Mouse (Mus musculus) forebrain, embryonic 14.5 days (tissue): ENCODE results near the gene Mmp23. TPM values are rescaled to one million over a fixed set of nuclear protein-coding genes. Genes with fewer than 3 reads are reported as not detected.
"Not testable (repeated sequence)": the region's sequence is repeated elsewhere in the genome, so short reads cannot be mapped to it uniquely, and the experiment has no call there.

ENCODE experiments used
- ATAC-seq: fragments of 200-750 bp; cut with Nextera tagmentation; 2 replicates; pipeline ENCODE4 v1.8.0; 2017; ENCODE audit warnings: mild to moderate bottlenecking, moderate library complexity
- DNase-seq: peaks from one replicate; pipeline ENCODE4 v3.0.0-alpha.2; 2015; ENCODE audit warnings: low spot score
- H3K27ac ChIP-seq: fragments of 300-500 bp; sonication (generic); 2 replicates; pipeline ENCODE4 v1.5.1; 2014; ENCODE audit warnings: low read depth, mild to moderate bottlenecking, control low read depth, low read length, moderate library complexity
- H3K27me3 ChIP-seq: fragments of 300-500 bp; sonication (generic); replicated peaks from 2 replicates; pipeline ENCODE4 v1.6.1; 2014; ENCODE audit warnings: low read length, control low read depth, mixed read lengths; ENCODE audit not compliant: control insufficient read depth, insufficient read depth
- H3K36me3 ChIP-seq: fragments of 300-500 bp; sonication (generic); 2 replicates; pipeline ENCODE4 v1.6.1; 2014; ENCODE audit warnings: low read length, control low read depth; ENCODE audit not compliant: control insufficient read depth, insufficient read depth
- H3K4me1 ChIP-seq: fragments of 300-500 bp; sonication (generic); 2 replicates; pipeline ENCODE4 v1.6.1; 2014; ENCODE audit warnings: antibody characterized with exemption, low read length, control low read depth; ENCODE audit not compliant: control insufficient read depth, insufficient read depth
- H3K4me2 ChIP-seq: fragments of 300-500 bp; sonication (generic); 2 replicates; pipeline ENCODE4 v1.6.1; 2014; ENCODE audit warnings: mild to moderate bottlenecking, control low read depth, low read length
- H3K4me3 ChIP-seq: fragments of 300-500 bp; sonication (generic); 2 replicates; pipeline ENCODE4 v1.5.1; 2014; ENCODE audit warnings: low read depth, low read length, control low read depth
- H3K9ac ChIP-seq: fragments of 300-500 bp; sonication (generic); 2 replicates; pipeline ENCODE4 v1.6.1; 2014; ENCODE audit warnings: mild to moderate bottlenecking, low read length, control low read depth, moderate library complexity
- H3K9me3 ChIP-seq: fragments of 300-500 bp; sonication (generic); replicated peaks from 2 replicates; pipeline ENCODE4 v1.6.1; 2016; ENCODE audit warnings: low read length, control low read depth, mixed read lengths; ENCODE audit not compliant: control insufficient read depth
- whole genome bisulfite sequencing: fragments of 180-500 bp; shearing (Covaris S2); extraction: QIAGEN DNeasy Blood & Tissue Kit; methylation state at CpG from one replicate; pipeline ENCODE4 v1.1.7; 2014; 5-methylcytosine and 5-hydroxymethylcytosine counted together
- polyA plus RNA-seq: library from polyadenylated mRNA; unstranded; fragments of >200 nt; fragmentation: Nextera tagmentation; extraction: Ambion mirVana; gene quantifications from 2 replicates; pipeline ENCODE4 v1.2.1, GENCODE M21; 2014

Mmp23 gene
- polyA plus RNA-seq, 1 experiment from 2014 or later = 0.97 TPM

GRCm38 (mm10) chr4:155645721-155646120 is 7.5 kb downstream of the Mmp23 start:
- no peaks in the 10 kb centered on the region for H3K27me3 ChIP-seq
- DNase-seq (no peak), ATAC-seq (no peak)
- no peak overlapping the region for H3K9ac ChIP-seq
- H3K36me3 ChIP-seq = peaks cover 90% of the 10 kb centered on the region
- WGBS = 95% methylated on average over 5 of the region's 5 CpGs
- no peak overlapping the region for H3K4me3 ChIP-seq
- no peak overlapping the region for H3K4me2 ChIP-seq
- no peaks in the 10 kb centered on the region for H3K4me1 ChIP-seq
- H3K27ac ChIP-seq = no peak overlapping the region
- H3K9me3 ChIP-seq = no peaks in the 10 kb centered on the region

DNA sequence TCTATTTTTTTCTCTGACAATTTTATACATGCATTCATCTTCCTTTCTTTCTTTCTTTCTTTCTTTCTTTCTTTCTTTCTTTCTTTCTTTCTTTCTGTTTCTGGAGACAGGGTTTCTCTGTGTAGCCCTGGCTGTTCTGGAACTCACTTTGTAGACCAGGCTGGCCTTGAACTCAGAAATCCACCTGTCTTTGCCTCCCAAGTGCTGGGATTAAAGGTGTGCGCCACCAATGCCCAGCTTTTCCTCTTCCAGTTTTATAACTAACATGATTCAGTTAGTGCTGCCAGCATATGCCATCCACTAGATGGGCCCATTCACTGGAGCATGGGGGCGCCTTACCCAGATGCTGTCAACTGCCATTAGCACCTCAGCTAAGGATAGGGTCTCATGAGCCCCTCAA is 7.9 kb downstream of the Mmp23 start, which contains the start of gene Gm10563:
Gene Gm10563, minus strand, starts transcription at position 101 of the 400 bp plus-strand sequence.
- not testable (repeated sequence) for H3K27ac ChIP-seq, H3K27me3 ChIP-seq, H3K4me2 ChIP-seq, H3K9ac ChIP-seq, ATAC-seq, H3K9me3 ChIP-seq, H3K4me1 ChIP-seq, DNase-seq, H3K4me3 ChIP-seq
- peaks cover 90% of the 10 kb centered on the region for H3K36me3 ChIP-seq
- WGBS = 94% methylated on average over 2 of the region's 2 CpGs

- Histone ChIP-seq H3K4me1 (no peaks in the 10 kb centered on the region), H3K9ac (no peak overlapping the region), H3K9me3 (no peaks in the 10 kb centered on the region), H3K4me3 (no peak overlapping the region), H3K36me3 (peaks cover 86% of the 10 kb centered on the region), H3K27me3 (no peaks in the 10 kb centered on the region), H3K27ac (no peak overlapping the region), H3K4me2 (no peak overlapping the region)
- 92% methylated on average over 1 of the region's 1 CpGs for WGBS
- ATAC-seq = no peak
- DNase-seq = no peak
Observed at GRCm38 (mm10) chr4:155643531-155643930, 9.7 kb downstream of the Mmp23 start.

- peaks cover 88% of the 10 kb centered on the region for H3K36me3 ChIP-seq
- no peaks in the 10 kb centered on the region for H3K9me3 ChIP-seq
- no peaks in the 10 kb centered on the region for H3K4me1 ChIP-seq
- ATAC-seq (no peak), DNase-seq (no peak)
- no peak overlapping the region for H3K27ac ChIP-seq
- H3K9ac ChIP-seq = no peak overlapping the region
- H3K4me3 ChIP-seq = no peak overlapping the region
- no peaks in the 10 kb centered on the region for H3K27me3 ChIP-seq
- H3K4me2 ChIP-seq = no peak overlapping the region
Observed at GRCm38 (mm10) chr4:155635766-155636499, 17.3 kb downstream of the Mmp23 start.

DNA sequence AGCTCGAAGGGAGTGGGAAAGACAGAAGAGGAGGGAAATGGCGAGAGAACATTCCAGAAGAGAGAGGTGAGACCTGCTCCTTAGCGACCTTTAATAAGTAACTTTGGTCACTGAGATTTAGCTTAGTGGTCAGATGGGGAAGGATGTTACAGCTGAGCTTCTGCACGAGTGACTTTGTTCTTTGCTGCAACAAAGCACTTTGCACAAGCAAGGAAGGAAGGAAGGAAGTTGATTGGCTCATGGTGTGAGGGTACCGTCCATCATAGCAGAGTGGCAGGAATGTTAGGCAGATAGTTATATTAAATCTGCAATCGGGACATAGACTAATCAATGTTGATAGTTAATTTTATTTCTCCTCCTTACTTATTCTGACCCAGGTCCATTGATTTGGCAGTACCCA is 22.9 kb downstream of the Mmp23 start:
- ATAC-seq (no peak), DNase-seq (no peak)
- no peak overlapping the region for H3K4me3 ChIP-seq

GRCm38 (mm10) chr4:155624338-155625291 is 28.6 kb downstream of the Mmp23 start, which contains the start of gene Cdk11b:
TSS of gene Cdk11b (plus strand) at chr4:155624854.
- H3K9me3 ChIP-seq = no peaks in the 10 kb centered on the region
- peaks cover 56% of the 10 kb centered on the region for H3K36me3 ChIP-seq
- H3K9ac ChIP-seq = peak within 1 kb of the TSS; percentile 71
- peaks cover 8% of the 10 kb centered on the region; the same call in 1 of the 2 replicates for H3K4me1 ChIP-seq
- H3K27me3 ChIP-seq = no peaks in the 10 kb centered on the region
- peak within 1 kb of the TSS; percentile 84 for H3K4me3 ChIP-seq
- under 1% methylated on average over 84 of the region's 84 CpGs for WGBS
- H3K27ac ChIP-seq = peak within 1 kb of the TSS; percentile 81
- peak within 1 kb of the TSS; percentile 80 for H3K4me2 ChIP-seq
- ATAC-seq = peak; percentile 100
- peak; percentile 100 for DNase-seq

More for the DNA sequence above, 22.9 kb downstream of the Mmp23 start:
- Histone ChIP-seq H3K27me3 (no peaks in the 10 kb centered on the region), H3K27ac (no peak overlapping the region), H3K4me1 (peaks cover 3% of the 10 kb centered on the region; the same call in 1 of the 2 replicates), H3K9ac (no peak overlapping the region), H3K9me3 (no peaks in the 10 kb centered on the region), H3K4me2 (no peak overlapping the region), H3K36me3 (peaks cover 85% of the 10 kb centered on the region)
- WGBS = 91% methylated on average over 6 of the region's 6 CpGs

GRCm38 (mm10) chr4:155618321-155618720 is 34.9 kb downstream of the Mmp23 start:
- H3K27ac ChIP-seq = no peak overlapping the region
- ATAC-seq (no peak), DNase-seq (no peak)
- H3K4me2 ChIP-seq = no peak overlapping the region
- no peaks in the 10 kb centered on the region for H3K27me3 ChIP-seq
- no peaks in the 10 kb centered on the region for H3K9me3 ChIP-seq
- no peaks in the 10 kb centered on the region for H3K4me1 ChIP-seq
- H3K9ac ChIP-seq = no peak overlapping the region
- 98% methylated on average over 5 of the region's 5 CpGs for WGBS
- H3K36me3 ChIP-seq = peaks cover 82% of the 10 kb centered on the region
- H3K4me3 ChIP-seq = no peak overlapping the region

DNA sequence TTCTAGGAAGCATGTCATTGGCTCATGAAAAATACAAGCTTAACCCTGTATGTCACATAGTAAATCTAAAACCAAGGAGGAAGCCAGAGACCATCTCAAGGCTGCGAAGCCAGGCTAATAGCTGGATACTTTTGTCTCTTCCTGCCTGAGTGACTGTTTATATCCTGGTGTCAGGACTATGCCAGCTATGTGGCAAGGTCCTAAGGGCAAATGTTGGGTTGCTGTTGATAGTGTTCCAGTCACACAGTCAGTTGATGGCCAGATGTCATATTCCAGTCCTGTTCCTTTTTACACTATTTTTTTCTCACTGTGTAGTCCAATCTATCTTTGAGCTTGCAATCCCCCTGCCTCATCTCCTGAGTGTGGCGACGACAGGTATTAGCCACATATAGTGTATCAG is 39.9 kb downstream of the Mmp23 start:
- Histone ChIP-seq H3K27me3 (no peaks in the 10 kb centered on the region), H3K27ac (no peak overlapping the region), H3K9ac (no peak overlapping the region), H3K4me3 (no peak overlapping the region), H3K4me2 (no peak overlapping the region), H3K9me3 (no peaks in the 10 kb centered on the region), H3K36me3 (peaks cover 80% of the 10 kb centered on the region), H3K4me1 (no peaks in the 10 kb centered on the region)
- ATAC-seq (no peak), DNase-seq (no peak)
- 95% methylated on average over 3 of the region's 3 CpGs for WGBS
